Mouse (Mus musculus) heart, embryonic 14.5 days (tissue): ENCODE data around the gene Ska2. TPM values are rescaled to one million over a fixed set of nuclear protein-coding genes. Genes with fewer than 3 reads are reported as not detected.
A peak's percentile ranks its signal among the peaks of the same experiment; 100 is the strongest.

ENCODE experiments used
- ATAC-seq: fragments of 200-750 bp; cut with Nextera tagmentation; 2 replicates; pipeline ENCODE4 v1.8.0; 2017; ENCODE audit warnings: low read depth, moderate TSS enrichment; ENCODE audit not compliant: insufficient number of reproducible peaks, insufficient read depth, low FRiP score
- H3K27ac ChIP-seq, 2 experiments: fragments of 200-500 bp in 1 of 2; fragments of 300-500 bp in 1 of 2; sonication (generic) in 1 of 2; replicated peaks in 1 of 2; 2 replicates each; pipeline ENCODE4 v1.5.1; 2012 to 2014; ENCODE audit warnings: low read depth in 2 of 2, low read length in 2 of 2, control low read depth in 1 of 2, mild to moderate bottlenecking in 1 of 2, mixed read lengths in 1 of 2; ENCODE audit not compliant: control insufficient read depth in 1 of 2, insufficient read depth in 1 of 2
- H3K27me3 ChIP-seq: fragments of 300-500 bp; sonication (generic); 2 replicates; pipeline ENCODE4 v1.6.1; 2014; ENCODE audit warnings: mild to moderate bottlenecking, low read length, control low read depth; ENCODE audit not compliant: control insufficient read depth, insufficient read depth
- H3K36me3 ChIP-seq: fragments of 300-500 bp; sonication (generic); 2 replicates; pipeline ENCODE4 v1.6.1; 2014; ENCODE audit warnings: mild to moderate bottlenecking, control low read depth, low read length, mixed read lengths; ENCODE audit not compliant: control insufficient read depth, insufficient read depth
- H3K4me1 ChIP-seq, 2 experiments: fragments of 200-500 bp in 1 of 2; fragments of 300-500 bp in 1 of 2; sonication (generic) in 1 of 2; 2 replicates each; pipeline ENCODE4 v1.6.1; 2012 to 2014; ENCODE audit warnings: low read length in 2 of 2, control low read depth in 1 of 2, mixed read lengths in 1 of 2; ENCODE audit not compliant: control insufficient read depth in 2 of 2, insufficient read depth in 2 of 2
- H3K4me2 ChIP-seq: fragments of 300-500 bp; sonication (generic); 2 replicates; pipeline ENCODE4 v1.6.1; 2014; ENCODE audit warnings: mild to moderate bottlenecking, low read length
- H3K4me3 ChIP-seq, 2 experiments: fragments of 200-500 bp in 1 of 2; fragments of 300-500 bp in 1 of 2; sonication (generic) in 1 of 2; 2 replicates each; pipeline ENCODE4 v1.5.1; 2012 to 2014; ENCODE audit warnings: low read length in 2 of 2, mild to moderate bottlenecking in 2 of 2, control low read depth in 1 of 2, low read depth in 1 of 2, moderate library complexity in 1 of 2; ENCODE audit not compliant: control insufficient read depth in 1 of 2, insufficient read depth in 1 of 2
- H3K9ac ChIP-seq: fragments of 300-500 bp; sonication (generic); 2 replicates; pipeline ENCODE4 v1.6.1; 2014; ENCODE audit warnings: mild to moderate bottlenecking, low read length
- H3K9me3 ChIP-seq: fragments of 300-500 bp; sonication (generic); 2 replicates; pipeline ENCODE4 v1.6.1; 2016; ENCODE audit warnings: low read length, control low read depth; ENCODE audit not compliant: control insufficient read depth
- WGBS: fragments of 180-500 bp; shearing (Covaris S2); extraction: QIAGEN DNeasy Blood & Tissue Kit; methylation state at CpG from one replicate; pipeline ENCODE4 v1.1.7; 2014; 5-methylcytosine and 5-hydroxymethylcytosine counted together
- polyA plus RNA-seq: library from polyadenylated mRNA; unstranded; fragments of >200 nt; fragmentation: Nextera tagmentation; extraction: Ambion mirVana; gene quantifications from 2 replicates; pipeline ENCODE4 v1.2.1, GENCODE M21; 2014

Ska2 gene
- polyA plus RNA-seq = 61.1 and 65.3 TPM in 2 replicates

- Histone ChIP-seq H3K27me3 (no peaks in the 10 kb centered on the region), H3K9me3 (no peaks in the 10 kb centered on the region), H3K4me1 (peaks cover 0 to 14% of the 10 kb centered on the region in 2 experiments; a peak in 2 of 4 replicates), H3K36me3 (peaks cover 43% of the 10 kb centered on the region), H3K4me3 (peak within 1 kb of the TSS; percentile 75 to 87), H3K27ac (peak within 1 kb of the TSS; percentile 93 to 97), H3K4me2 (peak within 1 kb of the TSS; percentile 75), H3K9ac (peak within 1 kb of the TSS; percentile 86)
- peak; percentile 99 for ATAC-seq
- under 1% methylated on average over 40 of the region's 40 CpGs for WGBS
Observed at GRCm38 (mm10) chr11:87108755-87109518, at the start of gene Ska2. Gene Ska2 (plus strand): TSS chr11:87109234.

- no peak for ATAC-seq
- H3K4me3 ChIP-seq = no peak overlapping the region
- H3K27ac ChIP-seq = no peak overlapping the region
- H3K36me3 ChIP-seq = peaks cover 47% of the 10 kb centered on the region
- no peak overlapping the region for H3K4me2 ChIP-seq
- no peaks in the 10 kb centered on the region for H3K4me1 ChIP-seq
- H3K9ac ChIP-seq = no peak overlapping the region
- WGBS = 95% methylated on average over 2 of the region's 2 CpGs
- no peaks in the 10 kb centered on the region for H3K9me3 ChIP-seq
- no peaks in the 10 kb centered on the region for H3K27me3 ChIP-seq
Observed at GRCm38 (mm10) chr11:87060410-87060809, 48.6 kb upstream of the Ska2 start.

GRCm38 (mm10) chr11:87062087-87062486 is 46.9 kb upstream of the Ska2 start:
- H3K4me2 ChIP-seq = no peak overlapping the region
- peaks cover 34% of the 10 kb centered on the region for H3K36me3 ChIP-seq
- no peak for ATAC-seq
- H3K4me3 ChIP-seq = no peak overlapping the region
- H3K4me1 ChIP-seq = no peaks in the 10 kb centered on the region
- no peaks in the 10 kb centered on the region for H3K27me3 ChIP-seq
- no peak overlapping the region for H3K9ac ChIP-seq
- WGBS = 72% methylated on average over 3 of the region's 3 CpGs
- no peaks in the 10 kb centered on the region for H3K9me3 ChIP-seq
- H3K27ac ChIP-seq = no peak overlapping the region

GRCm38 (mm10) chr11:87073343-87073865 is 35.6 kb upstream of the Ska2 start:
- Histone ChIP-seq H3K27ac (peak overlapping the region; percentile 81 to 86), H3K27me3 (no peaks in the 10 kb centered on the region), H3K4me1 (peaks cover 0 to 2% of the 10 kb centered on the region in 2 experiments; a peak in 2 of 4 replicates), H3K9me3 (no peaks in the 10 kb centered on the region), H3K4me2 (peak overlapping the region; percentile 96), H3K9ac (peak overlapping the region; percentile 91), H3K36me3 (peaks cover 25% of the 10 kb centered on the region), H3K4me3 (peak overlapping the region; percentile 68 to 72)
- ATAC-seq = peak; percentile 69
- WGBS = 1% methylated on average over 24 of the region's 24 CpGs

GRCm38 (mm10) chr11:87073866-87074440 is 35.1 kb upstream of the Ska2 start, which contains the start of gene Gdpd1:
Gene Gdpd1 (minus strand): TSS chr11:87074062.
- peaks cover 29% of the 10 kb centered on the region for H3K36me3 ChIP-seq
- ATAC-seq = peak; percentile 90
- H3K9ac ChIP-seq = peak within 1 kb of the TSS; percentile 91
- no peaks in the 10 kb centered on the region for H3K9me3 ChIP-seq
- H3K4me2 ChIP-seq = peak within 1 kb of the TSS; percentile 96
- H3K27ac ChIP-seq = peak within 1 kb of the TSS; percentile 81 to 86
- peaks cover 0 to 2% of the 10 kb centered on the region in 2 experiments; a peak in 2 of 4 replicates for H3K4me1 ChIP-seq
- no peaks in the 10 kb centered on the region for H3K27me3 ChIP-seq
- H3K4me3 ChIP-seq = peak within 1 kb of the TSS; percentile 68 to 72
- WGBS = 1% methylated on average over 43 of the region's 43 CpGs

- no peak overlapping the region for H3K4me2 ChIP-seq
- H3K9ac ChIP-seq = no peak overlapping the region
- no peak overlapping the region for H3K4me3 ChIP-seq
- no peak overlapping the region for H3K27ac ChIP-seq
- 80% methylated on average over 1 of the region's 1 CpGs for WGBS
- H3K27me3 ChIP-seq = no peaks in the 10 kb centered on the region
- ATAC-seq = no peak
- peaks cover 10 to 19% of the 10 kb centered on the region in 2 experiments for H3K4me1 ChIP-seq
- H3K9me3 ChIP-seq = no peaks in the 10 kb centered on the region
- H3K36me3 ChIP-seq = peaks cover 64% of the 10 kb centered on the region
Observed at GRCm38 (mm10) chr11:87083712-87084111, 25.3 kb upstream of the Ska2 start.

GRCm38 (mm10) chr11:87085461-87085860 is 23.6 kb upstream of the Ska2 start:
- H3K4me2 ChIP-seq = peak overlapping the region; percentile 95
- peaks cover 10 to 19% of the 10 kb centered on the region in 2 experiments for H3K4me1 ChIP-seq
- H3K9me3 ChIP-seq = no peaks in the 10 kb centered on the region
- ATAC-seq = no peak
- peaks cover 60% of the 10 kb centered on the region for H3K36me3 ChIP-seq
- H3K27me3 ChIP-seq = no peaks in the 10 kb centered on the region
- no peak overlapping the region for H3K27ac ChIP-seq
- 88% methylated on average over 13 of the region's 13 CpGs for WGBS
- H3K9ac ChIP-seq = peak overlapping the region; percentile 92; the same call in 1 of the 2 replicates
- H3K4me3 ChIP-seq = peak overlapping the region; percentile 66 to 86; a peak in 3 of 4 replicates
